ENCODE assay signal across 15 mouse cellular contexts in genomic region chr1:171109620-171110019, GRCm38 (mm10). TPM values are rescaled to one million over a fixed set of nuclear protein-coding genes. Genes with fewer than 3 reads are reported as not detected.
A peak's percentile ranks its signal among the peaks of the same experiment; 100 is the strongest.
DNase-seq lines count a peak whose midpoint lies in the region; ATAC-seq and TF ChIP-seq lines count a peak whose summit lies in the region.
"Had no signal": no experiment of that assay in that cellular context is flagged by ENCODE, and none has a peak within 500 bp of the region (broad histone marks: within the 10 kb centered on the region; RNA-seq: fewer than 3 reads in every experiment).

No protein-coding gene starts in this region.

- peak overlapping the region; percentile 61 for H3K4me3 ChIP-seq in forebrain, embryonic 10.5 days
- no peak overlapping the region for H3K4me3 ChIP-seq in forebrain, embryonic 15.5 days
- H3K4me3 ChIP-seq in hindbrain, embryonic 16.5 days (ENCODE audit: low read length) = no peak overlapping the region
- H3K4me3 ChIP-seq in hindbrain, embryonic 14.5 days (replicated peaks; ENCODE audit: low read length) = no peak overlapping the region
- H3K4me3 ChIP-seq in ES-Bruce4 (ENCODE audit: low read depth, low read length) = 0 out of 2 replicates have a peak overlapping the region, but pooled peaks have one; percentile 3
- no peak overlapping the region for H3K4me3 ChIP-seq in liver, embryonic 11.5 days (ENCODE audit: low read depth, low read length)
- H3K4me3 ChIP-seq: liver, embryonic 15.5 days had no signal

- no peak for TF ChIP-seq EP300 in ES-Bruce4 (IDR thresholded peaks at IDR 0.05; ENCODE audit: insufficient read depth, low read depth, low read length)

- H3K4me2 ChIP-seq in forebrain, embryonic 15.5 days (replicated peaks) = no peak overlapping the region
- H3K4me2 ChIP-seq in hindbrain, embryonic 16.5 days (ENCODE audit: low read length) = peak overlapping the region; percentile 23
- no peak overlapping the region for H3K4me2 ChIP-seq in hindbrain, embryonic 14.5 days (replicated peaks)
- H3K4me2 ChIP-seq in liver, embryonic 11.5 days = peak overlapping the region; percentile 24

- ATAC-seq in forebrain, embryonic 15.5 days (replicated peaks) = no peak
- ATAC-seq in hindbrain, embryonic 16.5 days = no peak
- no peak for ATAC-seq in hindbrain, embryonic 14.5 days (ENCODE audit: low FRiP score)
- ATAC-seq in liver, embryonic 11.5 days (replicated peaks; ENCODE audit: low FRiP score) = no peak

- TF ChIP-seq CTCF in ES-Bruce4 (IDR thresholded peaks at IDR 0.05; ENCODE audit: low read depth, low read length) = no peak

- 29% methylated on average over 9 of the region's 9 CpGs for WGBS in forebrain, embryonic 10.5 days
- WGBS in forebrain, embryonic 15.5 days = 42% methylated on average over 9 of the region's 9 CpGs
- 35% methylated on average over 9 of the region's 9 CpGs for WGBS in hindbrain, embryonic 16.5 days
- WGBS in hindbrain, embryonic 14.5 days = 39% methylated on average over 9 of the region's 9 CpGs
- WGBS in liver, embryonic 11.5 days = 39% methylated on average over 9 of the region's 9 CpGs

- TF ChIP-seq POLR2A in ES-Bruce4 (IDR thresholded peaks at IDR 0.05; ENCODE audit: insufficient read depth, low read length) = no peak

- no peak overlapping the region for H3K9ac ChIP-seq in forebrain, embryonic 15.5 days (replicated peaks)
- H3K9ac ChIP-seq in hindbrain, embryonic 16.5 days (ENCODE audit: low read depth, low read length) = no peak overlapping the region
- H3K9ac ChIP-seq in hindbrain, embryonic 14.5 days = no peak overlapping the region
- H3K9ac ChIP-seq in ES-Bruce4 (ENCODE audit: low read depth, poor library complexity, severe bottlenecking) = no peak overlapping the region
- H3K9ac ChIP-seq in liver, embryonic 11.5 days (ENCODE audit: low read depth, low read length) = no peak overlapping the region
- H3K9ac ChIP-seq: liver, embryonic 15.5 days had no signal

- H3K36me3 ChIP-seq in forebrain, embryonic 10.5 days (replicated peaks) = no peaks in the 10 kb centered on the region
- no peaks in the 10 kb centered on the region for H3K36me3 ChIP-seq in forebrain, embryonic 15.5 days
- H3K36me3 ChIP-seq in hindbrain, embryonic 16.5 days (ENCODE audit: control insufficient read depth, insufficient read depth, low read length) = no peaks in the 10 kb centered on the region
- no peaks in the 10 kb centered on the region for H3K36me3 ChIP-seq in hindbrain, embryonic 14.5 days (replicated peaks; ENCODE audit: control insufficient read depth, insufficient read depth)
- no peaks in the 10 kb centered on the region for H3K36me3 ChIP-seq in ES-Bruce4 (ENCODE audit: control insufficient read depth, insufficient read depth, low read length, poor library complexity, severe bottlenecking)
- no peaks in the 10 kb centered on the region for H3K36me3 ChIP-seq in liver, embryonic 11.5 days (ENCODE audit: control insufficient read depth, insufficient read depth, low read length)
- H3K36me3 ChIP-seq: G1E; liver, embryonic 15.5 days had no signal

- H3K27ac ChIP-seq in forebrain, embryonic 10.5 days = no peak overlapping the region
- H3K27ac ChIP-seq in forebrain, embryonic 15.5 days (replicated peaks) = no peak overlapping the region
- H3K27ac ChIP-seq in hindbrain, embryonic 16.5 days (ENCODE audit: low read depth, low read length) = no peak overlapping the region
- H3K27ac ChIP-seq in hindbrain, embryonic 14.5 days = no peak overlapping the region
- no peak overlapping the region for H3K27ac ChIP-seq in ES-Bruce4 (ENCODE audit: insufficient read depth, low read length)
- no peak overlapping the region for H3K27ac ChIP-seq in liver, embryonic 11.5 days (ENCODE audit: low read depth, low read length)
- H3K27ac ChIP-seq: liver, embryonic 15.5 days; macrophage had no signal

- peaks cover 34% of the 10 kb centered on the region for H3K4me1 ChIP-seq in forebrain, embryonic 10.5 days
- peaks cover 25% of the 10 kb centered on the region for H3K4me1 ChIP-seq in forebrain, embryonic 15.5 days
- peaks cover 16% of the 10 kb centered on the region for H3K4me1 ChIP-seq in hindbrain, embryonic 16.5 days (ENCODE audit: control insufficient read depth, insufficient read depth, low read depth, low read length)
- H3K4me1 ChIP-seq in hindbrain, embryonic 14.5 days (replicated peaks; ENCODE audit: control insufficient read depth, insufficient read depth, low read length) = peaks cover 5% of the 10 kb centered on the region; the same call in 1 of the 2 replicates
- no peaks in the 10 kb centered on the region for H3K4me1 ChIP-seq in ES-Bruce4 (ENCODE audit: control insufficient read depth, insufficient read depth, low read length)
- peaks cover 9% of the 10 kb centered on the region for H3K4me1 ChIP-seq in liver, embryonic 11.5 days (replicated peaks; ENCODE audit: control insufficient read depth, insufficient read depth, low read length)

- DNase-seq in forebrain, embryonic 10.5 days (ENCODE audit: extremely low spot score, low spot score) = peak; percentile 31
- DNase-seq in hindbrain, embryonic 14.5 days (ENCODE audit: low spot score) = no peak
- DNase-seq in liver, embryonic 11.5 days (ENCODE audit: low spot score) = no peak
- no peak for DNase-seq in layer of hippocampus, postnatal 14 days (ENCODE audit: low spot score in 2 of 2)
- DNase-seq in cerebellum, postnatal 4 days (ENCODE audit: low spot score in 2 of 2) = no peak
- DNase-seq: gastrocnemius, postnatal 10 days; heart, postnatal 10 days; thymus, adult 18-20 months had no signal

- H3K27me3 ChIP-seq in forebrain, embryonic 10.5 days (ENCODE audit: poor library complexity, severe bottlenecking) = peaks cover 15% of the 10 kb centered on the region; the same call in 1 of the 2 replicates
- no peaks in the 10 kb centered on the region for H3K27me3 ChIP-seq in forebrain, embryonic 15.5 days
- H3K27me3 ChIP-seq in hindbrain, embryonic 16.5 days (replicated peaks; ENCODE audit: control insufficient read depth, insufficient read depth, low read length) = no peaks in the 10 kb centered on the region
- H3K27me3 ChIP-seq in hindbrain, embryonic 14.5 days (ENCODE audit: control insufficient read depth, insufficient read depth, low read length) = no peaks in the 10 kb centered on the region
- no peaks in the 10 kb centered on the region for H3K27me3 ChIP-seq in ES-Bruce4 (ENCODE audit: control insufficient read depth, insufficient read depth, low read length, poor library complexity, severe bottlenecking)
- no peaks in the 10 kb centered on the region for H3K27me3 ChIP-seq in liver, embryonic 11.5 days (replicated peaks; ENCODE audit: control insufficient read depth, insufficient read depth, low read length)
- H3K27me3 ChIP-seq: liver, embryonic 15.5 days had no signal

- H3K9me3 ChIP-seq in forebrain, embryonic 10.5 days = no peaks in the 10 kb centered on the region
- no peaks in the 10 kb centered on the region for H3K9me3 ChIP-seq in forebrain, embryonic 15.5 days
- H3K9me3 ChIP-seq in hindbrain, embryonic 16.5 days (ENCODE audit: control insufficient read depth, low read length) = no peaks in the 10 kb centered on the region
- H3K9me3 ChIP-seq in hindbrain, embryonic 14.5 days (ENCODE audit: control insufficient read depth, low read length) = no peaks in the 10 kb centered on the region
- no peaks in the 10 kb centered on the region for H3K9me3 ChIP-seq in ES-Bruce4 (replicated peaks; ENCODE audit: control insufficient read depth, insufficient read depth, low read length, poor library complexity, severe bottlenecking)
- no peaks in the 10 kb centered on the region for H3K9me3 ChIP-seq in liver, embryonic 11.5 days (ENCODE audit: control insufficient read depth, low read length)
- H3K9me3 ChIP-seq: G1E; liver, embryonic 15.5 days had no signal

RNA-seq across cellular contexts. Expression of gene Cfap126, which starts 4.1 kb away (rescaled TPM):
- 2.2 and 2.8 TPM in 2 replicates for polyA plus RNA-seq in forebrain, embryonic 10.5 days (2016; fragmentation: Nextera tagmentation; extraction: Ambion mirVana)
- 4.0 and 10.3 TPM in 2 replicates for polyA plus RNA-seq in forebrain, embryonic 15.5 days (2015; fragmentation: Nextera tagmentation; extraction: Ambion mirVana)
- polyA plus RNA-seq in hindbrain, embryonic 16.5 days (2015; fragmentation: Nextera tagmentation; extraction: Ambion mirVana) = 11.6 and 11.8 TPM in 2 replicates
- polyA plus RNA-seq in hindbrain, embryonic 14.5 days (2014; fragmentation: Nextera tagmentation; extraction: Ambion mirVana) = 11.7 and 20.3 TPM in 2 replicates
- 6.4 and 7.5 TPM in 2 replicates for polyA plus RNA-seq in ES-Bruce4 (2011; ENCODE audit: insufficient read depth, insufficient read length, low read depth, missing spikeins)
- polyA plus RNA-seq in liver, embryonic 11.5 days (2014; fragmentation: Nextera tagmentation; extraction: Ambion mirVana) = 1.4 and 2.2 TPM in 2 replicates
- total RNA-seq in layer of hippocampus, postnatal 14 days (2021) = 1 to 10 TPM; 1.8 to 3.9 TPM
- total RNA-seq: neutrophil, adult 5-6 weeks had no signal

RNA-seq across cellular contexts. Expression of gene Sdhc, which starts 40.8 kb away (rescaled TPM):
- polyA plus RNA-seq in forebrain, embryonic 10.5 days (2016; fragmentation: Nextera tagmentation; extraction: Ambion mirVana) = 266 and 273 TPM in 2 replicates
- polyA plus RNA-seq in forebrain, embryonic 15.5 days (2015; fragmentation: Nextera tagmentation; extraction: Ambion mirVana) = 211 and 213 TPM in 2 replicates
- polyA plus RNA-seq in hindbrain, embryonic 16.5 days (2015; fragmentation: Nextera tagmentation; extraction: Ambion mirVana) = 316 and 354 TPM in 2 replicates
- 311 and 314 TPM in 2 replicates for polyA plus RNA-seq in hindbrain, embryonic 14.5 days (2014; fragmentation: Nextera tagmentation; extraction: Ambion mirVana)
- 273 and 285 TPM in 2 replicates for polyA plus RNA-seq in ES-Bruce4 (2011; ENCODE audit: insufficient read depth, insufficient read length, low read depth, missing spikeins)
- polyA plus RNA-seq in liver, embryonic 11.5 days (2014; fragmentation: Nextera tagmentation; extraction: Ambion mirVana) = 261 and 281 TPM in 2 replicates
- total RNA-seq in layer of hippocampus, postnatal 14 days (2021) = 100 to 1,000 TPM; 196 to 214 TPM

RNA-seq across cellular contexts. Expression of gene Mpz, which starts 40.9 kb away (rescaled TPM):
- 0.16 and 0.22 TPM in 2 replicates for polyA plus RNA-seq in forebrain, embryonic 10.5 days (2016; fragmentation: Nextera tagmentation; extraction: Ambion mirVana)
- 0.23 TPM in 1 of 2 replicates, not detected in the other for polyA plus RNA-seq in forebrain, embryonic 15.5 days (2015; fragmentation: Nextera tagmentation; extraction: Ambion mirVana)
- 4.7 and 5.3 TPM in 2 replicates for polyA plus RNA-seq in hindbrain, embryonic 16.5 days (2015; fragmentation: Nextera tagmentation; extraction: Ambion mirVana)
- 3.5 and 4.8 TPM in 2 replicates for polyA plus RNA-seq in hindbrain, embryonic 14.5 days (2014; fragmentation: Nextera tagmentation; extraction: Ambion mirVana)
- 1.1 and 1.3 TPM in 2 replicates for polyA plus RNA-seq in ES-Bruce4 (2011; ENCODE audit: insufficient read depth, insufficient read length, low read depth, missing spikeins)
- polyA plus RNA-seq in liver, embryonic 11.5 days (2014; fragmentation: Nextera tagmentation; extraction: Ambion mirVana) = 0.14 TPM in 1 of 2 replicates, not detected in the other
- total RNA-seq in layer of hippocampus, postnatal 14 days (2021) = not detected
- total RNA-seq: G1E; neutrophil, adult 5-6 weeks had no signal
- polyA plus RNA-seq: G1E; liver, embryonic 15.5 days; macrophage had no signal

RNA-seq across cellular contexts. Expression of gene Fcgr3, which starts 44.9 kb away (rescaled TPM):
- 3.2 and 4.5 TPM in 2 replicates for polyA plus RNA-seq in forebrain, embryonic 10.5 days (2016; fragmentation: Nextera tagmentation; extraction: Ambion mirVana)
- polyA plus RNA-seq in forebrain, embryonic 15.5 days (2015; fragmentation: Nextera tagmentation; extraction: Ambion mirVana) = 8.7 and 8.8 TPM in 2 replicates
- 9.8 and 11.5 TPM in 2 replicates for polyA plus RNA-seq in hindbrain, embryonic 16.5 days (2015; fragmentation: Nextera tagmentation; extraction: Ambion mirVana)
- 9.6 and 11.6 TPM in 2 replicates for polyA plus RNA-seq in hindbrain, embryonic 14.5 days (2014; fragmentation: Nextera tagmentation; extraction: Ambion mirVana)
- polyA plus RNA-seq in ES-Bruce4 (2011; ENCODE audit: insufficient read depth, insufficient read length, low read depth, missing spikeins) = 0.78 and 0.87 TPM in 2 replicates
- 28.7 and 29.8 TPM in 2 replicates for polyA plus RNA-seq in liver, embryonic 11.5 days (2014; fragmentation: Nextera tagmentation; extraction: Ambion mirVana)
- 10 to 100 TPM; 10.2 to 11.6 TPM for total RNA-seq in layer of hippocampus, postnatal 14 days (2021)

Comparison
In these comparisons a context has a peak if more than half of its experiments do, and no peak if none do; other contexts are left out.
1. H3K4me3 ChIP-seq: peak in forebrain, embryonic 10.5 days (single experiment) and ES-Bruce4 (single experiment); none in forebrain, embryonic 15.5 days (single experiment), hindbrain, embryonic 16.5 days (single experiment), hindbrain, embryonic 14.5 days (single experiment) and liver, embryonic 11.5 days (single experiment).
2. H3K4me2 ChIP-seq: peak in hindbrain, embryonic 16.5 days (single experiment) and liver, embryonic 11.5 days (single experiment); none in forebrain, embryonic 15.5 days (single experiment) and hindbrain, embryonic 14.5 days (single experiment).